Mouse (Mus musculus): ENCODE results near the gene Ccdc174. TPM values are rescaled to one million over a fixed set of nuclear protein-coding genes. Genes with fewer than 3 reads are reported as not detected.
"Not testable (repeated sequence)": the region's sequence is repeated elsewhere in the genome, so short reads cannot be mapped to it uniquely, and the experiment has no call there.

Gene Ccdc174
- polyA plus RNA-seq, 1 experiment from 2014 or later = 33.8 TPM

DNA sequence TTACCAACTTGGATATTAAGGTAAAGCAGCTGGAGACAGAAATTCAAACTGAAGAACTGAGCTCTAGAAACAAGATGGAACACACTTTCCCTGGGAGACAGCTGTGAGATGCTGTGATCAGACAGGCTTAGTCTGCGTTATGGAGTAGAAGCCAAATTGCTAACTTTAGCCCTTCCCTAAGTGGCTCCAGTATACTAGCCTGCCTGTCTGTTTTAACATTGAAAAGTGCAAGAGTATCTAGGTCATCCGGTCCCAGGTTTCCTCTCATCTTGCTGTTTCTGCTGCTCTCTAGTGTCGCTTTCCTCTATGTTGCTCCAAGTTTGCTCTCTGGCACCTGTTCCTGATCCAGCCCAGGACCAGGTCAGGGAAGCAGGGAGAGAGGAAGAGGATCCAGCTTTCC is 18.9 kb downstream of the Ccdc174 start:
- Histone ChIP-seq H3K36me3 (ENCODE audit: control insufficient read depth, insufficient read depth, low read length) (peaks cover 69% of the 10 kb centered on the region), H3K27me3 (ENCODE audit: control insufficient read depth, insufficient read depth, low read length) (no peaks in the 10 kb centered on the region), H3K9ac (replicated peaks; ENCODE audit: low read depth, low read length) (no peak overlapping the region), H3K9me3 (ENCODE audit: control insufficient read depth, low read depth, low read length) (no peaks in the 10 kb centered on the region), H3K4me1 (ENCODE audit: control insufficient read depth, insufficient read depth, low read length) (no peaks in the 10 kb centered on the region), H3K4me3 (ENCODE audit: low read depth, low read length) (no peak overlapping the region), H3K4me2 (replicated peaks; ENCODE audit: low read depth, low read length) (no peak overlapping the region), H3K27ac (ENCODE audit: low read length) (no peak overlapping the region)
- no peak for ATAC-seq (ENCODE audit: insufficient number of reproducible peaks, insufficient read depth, low FRiP score, low read depth)
- WGBS = 96% methylated on average over 3 of the region's 3 CpGs

DNA sequence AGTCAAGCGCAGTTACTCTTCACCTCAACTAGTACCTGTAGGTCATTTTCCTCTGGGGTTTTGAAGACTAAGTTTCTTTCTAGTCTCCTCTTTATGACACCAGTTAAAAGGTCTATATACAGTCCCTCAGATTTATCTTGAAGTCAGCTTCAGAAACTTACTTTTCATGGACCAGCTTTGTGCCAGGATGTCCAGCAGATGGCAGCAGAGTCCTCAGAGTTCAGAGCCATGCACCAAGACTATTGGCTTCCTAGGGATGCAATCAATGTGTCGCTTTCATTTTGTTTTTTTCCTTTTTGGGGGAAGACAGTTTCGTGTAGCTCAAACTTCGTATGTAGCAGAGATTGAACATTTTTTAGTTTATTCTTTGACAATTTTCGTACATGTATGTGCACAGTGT is 23.7 kb downstream of the Ccdc174 start:
- Histone ChIP-seq H3K4me2 (replicated peaks; ENCODE audit: low read depth, low read length) (no peak overlapping the region), H3K27me3 (ENCODE audit: control insufficient read depth, insufficient read depth, low read length) (no peaks in the 10 kb centered on the region), H3K4me1 (ENCODE audit: control insufficient read depth, insufficient read depth, low read length) (no peaks in the 10 kb centered on the region), H3K27ac (ENCODE audit: low read length) (no peak overlapping the region), H3K4me3 (ENCODE audit: low read depth, low read length) (no peak overlapping the region), H3K9ac (replicated peaks; ENCODE audit: low read depth, low read length) (no peak overlapping the region), H3K36me3 (ENCODE audit: control insufficient read depth, insufficient read depth, low read length) (peaks cover 42% of the 10 kb centered on the region), H3K9me3 (ENCODE audit: control insufficient read depth, low read depth, low read length) (no peaks in the 10 kb centered on the region)
- ATAC-seq (ENCODE audit: insufficient number of reproducible peaks, insufficient read depth, low FRiP score, low read depth) = no peak
- 36% methylated on average over 5 of the region's 5 CpGs for WGBS

DNA sequence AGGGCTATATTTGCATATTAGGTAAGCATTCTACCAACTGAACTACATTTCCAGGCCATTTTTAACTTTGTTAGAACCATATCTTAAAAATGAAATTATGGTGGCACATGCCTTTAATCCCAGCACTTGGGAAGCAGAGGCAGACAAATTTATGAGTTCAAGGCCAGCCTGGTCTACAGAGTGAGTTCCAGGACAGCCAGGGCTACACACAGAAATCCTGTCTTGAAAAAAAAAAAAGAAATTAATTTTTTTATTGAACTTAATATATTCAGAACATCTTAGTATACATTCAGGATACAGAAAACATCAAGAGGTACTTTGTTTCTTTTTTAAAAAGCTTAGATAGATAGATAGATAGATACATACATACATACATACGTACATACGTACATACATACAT is 24.7 kb downstream of the Ccdc174 start, which contains the start of gene 4930590J08Rik:
Gene 4930590J08Rik (plus strand): TSS at position 301 of the 400 bp plus-strand sequence.
- H3K4me3 ChIP-seq (ENCODE audit: low read depth, low read length) = not testable (repeated sequence)
- WGBS = 93% methylated on average over 2 of the region's 2 CpGs

GRCm38 (mm10) chr6:91914011-91914410 is 36.2 kb downstream of the Ccdc174 start:
- Histone ChIP-seq H3K36me3 (ENCODE audit: control insufficient read depth, insufficient read depth, low read length) (no peaks in the 10 kb centered on the region), H3K4me2 (replicated peaks; ENCODE audit: low read depth, low read length) (no peak overlapping the region), H3K27ac (ENCODE audit: low read length) (no peak overlapping the region), H3K9me3 (ENCODE audit: control insufficient read depth, low read depth, low read length) (no peaks in the 10 kb centered on the region), H3K4me3 (ENCODE audit: low read depth, low read length) (no peak overlapping the region), H3K4me1 (ENCODE audit: control insufficient read depth, insufficient read depth, low read length) (no peaks in the 10 kb centered on the region), H3K27me3 (ENCODE audit: control insufficient read depth, insufficient read depth, low read length) (no peaks in the 10 kb centered on the region), H3K9ac (replicated peaks; ENCODE audit: low read depth, low read length) (no peak overlapping the region)
- WGBS = 91% methylated on average over 10 of the region's 10 CpGs
- ATAC-seq (ENCODE audit: insufficient number of reproducible peaks, insufficient read depth, low FRiP score, low read depth) = no peak

More for the DNA sequence above, 24.7 kb downstream of the Ccdc174 start, which contains the start of gene 4930590J08Rik:
- not testable (repeated sequence) for H3K4me2 ChIP-seq (replicated peaks; ENCODE audit: low read depth, low read length); H3K27me3 ChIP-seq (ENCODE audit: control insufficient read depth, insufficient read depth, low read length); H3K9ac ChIP-seq (replicated peaks; ENCODE audit: low read depth, low read length); H3K9me3 ChIP-seq (ENCODE audit: control insufficient read depth, low read depth, low read length); ATAC-seq (ENCODE audit: insufficient number of reproducible peaks, insufficient read depth, low FRiP score, low read depth); H3K4me1 ChIP-seq (ENCODE audit: control insufficient read depth, insufficient read depth, low read length); H3K27ac ChIP-seq (ENCODE audit: low read length)
- H3K36me3 ChIP-seq (ENCODE audit: control insufficient read depth, insufficient read depth, low read length) = peaks cover 35% of the 10 kb centered on the region

DNA sequence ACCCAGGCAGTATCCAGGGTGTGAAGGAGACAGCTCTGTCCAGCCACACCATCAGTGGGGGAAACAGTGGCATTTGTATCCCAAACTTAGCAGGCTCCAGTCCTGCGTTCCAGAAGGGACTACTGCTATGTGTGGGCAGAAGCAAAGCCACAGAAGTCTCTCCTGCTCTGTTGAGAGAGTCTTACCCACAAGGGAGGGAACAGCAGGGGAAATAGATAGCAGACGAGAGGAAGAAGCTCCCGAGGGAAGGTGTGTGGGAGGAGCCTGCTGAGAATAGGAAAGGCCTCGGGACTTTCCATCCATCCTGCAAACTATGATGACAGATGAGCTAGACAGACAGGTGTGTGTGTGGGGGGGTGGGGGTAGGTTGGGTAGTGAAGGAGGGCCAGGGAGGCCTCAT is 39.4 kb downstream of the Ccdc174 start:
- Histone ChIP-seq H3K9ac (replicated peaks; ENCODE audit: low read depth, low read length) (no peak overlapping the region), H3K4me1 (ENCODE audit: control insufficient read depth, insufficient read depth, low read length) (no peaks in the 10 kb centered on the region), H3K27me3 (ENCODE audit: control insufficient read depth, insufficient read depth, low read length) (no peaks in the 10 kb centered on the region), H3K4me2 (replicated peaks; ENCODE audit: low read depth, low read length) (no peak overlapping the region), H3K27ac (ENCODE audit: low read length) (no peak overlapping the region), H3K4me3 (ENCODE audit: low read depth, low read length) (no peak overlapping the region), H3K9me3 (ENCODE audit: control insufficient read depth, low read depth, low read length) (no peaks in the 10 kb centered on the region), H3K36me3 (ENCODE audit: control insufficient read depth, insufficient read depth, low read length) (no peaks in the 10 kb centered on the region)
- ATAC-seq (ENCODE audit: insufficient number of reproducible peaks, insufficient read depth, low FRiP score, low read depth) = no peak
- 26% methylated on average over 4 of the region's 4 CpGs for WGBS

DNA sequence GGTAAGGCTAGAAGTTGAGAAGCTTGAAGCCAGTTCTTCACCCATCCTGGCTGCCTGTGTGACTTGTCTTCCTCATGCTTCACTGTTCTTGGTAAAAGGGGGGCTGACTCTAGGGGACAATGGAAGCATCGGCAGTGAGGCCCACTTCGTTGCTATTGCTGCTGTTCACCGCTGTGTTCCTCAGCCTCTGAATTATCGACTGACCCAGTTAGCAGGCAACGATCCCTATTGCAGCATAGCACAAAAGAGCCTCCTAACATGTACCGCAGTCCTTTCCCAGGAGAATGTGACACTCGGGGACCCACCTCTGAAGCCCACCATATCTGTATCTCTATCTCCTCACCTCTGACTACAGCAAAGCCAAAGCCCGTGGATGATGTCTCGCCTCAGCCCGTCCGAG is 39.9 kb downstream of the Ccdc174 start:
- Histone ChIP-seq H3K4me2 (replicated peaks; ENCODE audit: low read depth, low read length) (no peak overlapping the region), H3K9ac (replicated peaks; ENCODE audit: low read depth, low read length) (no peak overlapping the region), H3K36me3 (ENCODE audit: control insufficient read depth, insufficient read depth, low read length) (no peaks in the 10 kb centered on the region), H3K27me3 (ENCODE audit: control insufficient read depth, insufficient read depth, low read length) (no peaks in the 10 kb centered on the region), H3K4me3 (ENCODE audit: low read depth, low read length) (no peak overlapping the region), H3K27ac (ENCODE audit: low read length) (no peak overlapping the region), H3K4me1 (ENCODE audit: control insufficient read depth, insufficient read depth, low read length) (no peaks in the 10 kb centered on the region), H3K9me3 (ENCODE audit: control insufficient read depth, low read depth, low read length) (no peaks in the 10 kb centered on the region)
- WGBS = 86% methylated on average over 11 of the region's 11 CpGs
- no peak for ATAC-seq (ENCODE audit: insufficient number of reproducible peaks, insufficient read depth, low FRiP score, low read depth)

DNA sequence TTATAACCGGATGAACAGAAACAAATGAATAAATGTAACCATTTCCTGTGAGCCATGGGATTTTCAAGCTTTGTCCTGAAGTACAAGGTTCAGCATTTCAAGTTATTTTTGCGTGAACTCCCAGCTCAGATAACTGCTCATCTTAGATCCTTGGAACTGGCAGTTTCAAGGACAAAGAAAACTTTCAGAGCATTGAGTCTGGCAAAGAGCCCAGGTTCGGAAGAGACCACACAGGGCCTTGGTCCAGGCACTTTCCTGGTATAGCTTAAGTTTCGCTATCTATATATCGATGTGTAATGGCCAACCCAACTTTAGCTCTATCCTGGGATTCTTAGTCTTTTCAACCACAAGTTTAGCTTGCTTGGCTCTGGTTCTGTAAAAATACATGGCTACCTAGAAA is 53.4 kb downstream of the Ccdc174 start:
- Histone ChIP-seq H3K9me3 (ENCODE audit: control insufficient read depth, low read depth, low read length) (no peaks in the 10 kb centered on the region), H3K27ac (ENCODE audit: low read length) (no peak overlapping the region), H3K4me2 (replicated peaks; ENCODE audit: low read depth, low read length) (no peak overlapping the region), H3K4me1 (ENCODE audit: control insufficient read depth, insufficient read depth, low read length) (no peaks in the 10 kb centered on the region), H3K4me3 (ENCODE audit: low read depth, low read length) (no peak overlapping the region), H3K9ac (replicated peaks; ENCODE audit: low read depth, low read length) (no peak overlapping the region), H3K36me3 (ENCODE audit: control insufficient read depth, insufficient read depth, low read length) (no peaks in the 10 kb centered on the region), H3K27me3 (ENCODE audit: control insufficient read depth, insufficient read depth, low read length) (no peaks in the 10 kb centered on the region)
- 63% methylated on average over 5 of the region's 5 CpGs for WGBS
- no peak for ATAC-seq (ENCODE audit: insufficient number of reproducible peaks, insufficient read depth, low FRiP score, low read depth)

GRCm38 (mm10) chr6:91938491-91938890 is 60.6 kb downstream of the Ccdc174 start:
- Histone ChIP-seq H3K9me3 (ENCODE audit: control insufficient read depth, low read depth, low read length) (no peaks in the 10 kb centered on the region), H3K4me3 (ENCODE audit: low read depth, low read length) (no peak overlapping the region), H3K4me1 (ENCODE audit: control insufficient read depth, insufficient read depth, low read length) (no peaks in the 10 kb centered on the region), H3K27me3 (ENCODE audit: control insufficient read depth, insufficient read depth, low read length) (no peaks in the 10 kb centered on the region), H3K4me2 (replicated peaks; ENCODE audit: low read depth, low read length) (no peak overlapping the region), H3K27ac (ENCODE audit: low read length) (no peak overlapping the region), H3K36me3 (ENCODE audit: control insufficient read depth, insufficient read depth, low read length) (no peaks in the 10 kb centered on the region), H3K9ac (replicated peaks; ENCODE audit: low read depth, low read length) (no peak overlapping the region)
- no peak for ATAC-seq (ENCODE audit: insufficient number of reproducible peaks, insufficient read depth, low FRiP score, low read depth)
- 52% methylated on average over 4 of the region's 4 CpGs for WGBS

DNA sequence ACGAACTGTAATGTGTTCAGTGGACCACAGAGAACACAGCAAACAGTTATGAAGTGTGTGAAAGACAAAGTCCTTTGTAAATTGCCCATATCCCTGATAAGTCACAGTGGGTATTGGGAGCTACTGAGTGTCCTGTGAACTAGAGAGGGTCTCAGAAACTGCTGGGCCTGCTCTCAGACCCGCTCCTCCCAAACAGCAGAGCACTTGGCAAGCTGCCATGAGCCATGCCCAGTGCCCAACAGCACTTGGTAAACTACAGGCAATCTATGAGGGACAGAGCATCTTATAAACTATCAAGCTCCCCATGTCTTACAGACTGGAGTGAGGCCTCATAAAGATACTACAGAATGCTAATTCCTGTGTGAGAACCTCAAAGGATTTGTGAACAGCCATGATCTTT is 70.6 kb downstream of the Ccdc174 start:
- Histone ChIP-seq H3K4me1 (ENCODE audit: control insufficient read depth, insufficient read depth, low read length) (no peaks in the 10 kb centered on the region), H3K27ac (ENCODE audit: low read length) (no peak overlapping the region), H3K4me3 (ENCODE audit: low read depth, low read length) (no peak overlapping the region), H3K4me2 (replicated peaks; ENCODE audit: low read depth, low read length) (no peak overlapping the region), H3K27me3 (ENCODE audit: control insufficient read depth, insufficient read depth, low read length) (no peaks in the 10 kb centered on the region), H3K9ac (replicated peaks; ENCODE audit: low read depth, low read length) (no peak overlapping the region), H3K9me3 (ENCODE audit: control insufficient read depth, low read depth, low read length) (no peaks in the 10 kb centered on the region), H3K36me3 (ENCODE audit: control insufficient read depth, insufficient read depth, low read length) (no peaks in the 10 kb centered on the region)
- ATAC-seq (ENCODE audit: insufficient number of reproducible peaks, insufficient read depth, low FRiP score, low read depth) = no peak
- 80% methylated on average over 2 of the region's 2 CpGs for WGBS
